Mouse (Mus musculus) liver, embryonic 14.5 days (tissue): Measurements from ENCODE around the gene C1rl.

Source experiments
- CTCF ChIP-seq: IDR thresholded peaks from 2 replicates; pipeline ENCODE4 v1.5.1; 2016; ENCODE audit warnings: antibody characterized with exemption, low read depth, control low read depth
- EP300 ChIP-seq: IDR thresholded peaks from 2 replicates; pipeline ENCODE4 v1.6.1; 2016; ENCODE audit warnings: antibody characterized with exemption, low read depth

GRCm38 (mm10) chr6:124552766-124553165, 59.9 kb downstream of the C1rl start:
- no peak for TF ChIP-seq EP300
- no peak for TF ChIP-seq CTCF
